Mouse (Mus musculus) embryonic facial prominence, embryonic 11.5 days (tissue): Measurements from ENCODE around the gene Tango6. TPM values are rescaled to one million over a fixed set of nuclear protein-coding genes. Genes with fewer than 3 reads are reported as not detected.
"Not testable (repeated sequence)": the region's sequence is repeated elsewhere in the genome, so short reads cannot be mapped to it uniquely, and the experiment has no call there.

ENCODE experiments used
- ATAC-seq: fragments of 200-750 bp; cut with Nextera tagmentation; replicated peaks from 2 replicates; pipeline ENCODE4 v1.8.0; 2017; ENCODE audit warnings: low read depth; ENCODE audit not compliant: insufficient number of reproducible peaks, low FRiP score, low TSS enrichment
- DNase-seq: peaks from one replicate; pipeline ENCODE4 v3.0.0-alpha.2; 2015; ENCODE audit warnings: low spot score
- H3K27ac ChIP-seq: fragments of 300-500 bp; sonication (generic); replicated peaks from 2 replicates; pipeline ENCODE4 v1.5.1; 2014; ENCODE audit warnings: mild to moderate bottlenecking, low read depth, low read length, control low read depth
- H3K27me3 ChIP-seq: fragments of 300-500 bp; sonication (generic); 2 replicates; pipeline ENCODE4 v1.6.1; 2014; ENCODE audit warnings: mild to moderate bottlenecking, low read length, moderate library complexity, mixed read lengths; ENCODE audit not compliant: control insufficient read depth, insufficient read depth
- H3K36me3 ChIP-seq: fragments of 300-500 bp; sonication (generic); replicated peaks from 2 replicates; pipeline ENCODE4 v1.6.1; 2014; ENCODE audit warnings: low read depth, mild to moderate bottlenecking, low read length, moderate library complexity, mixed read lengths; ENCODE audit not compliant: control insufficient read depth, insufficient read depth
- H3K4me1 ChIP-seq: fragments of 300-500 bp; sonication (generic); 2 replicates; pipeline ENCODE4 v1.6.1; 2014; ENCODE audit warnings: low read length, mixed read lengths; ENCODE audit not compliant: control insufficient read depth, insufficient read depth
- H3K4me2 ChIP-seq: fragments of 300-500 bp; sonication (generic); 2 replicates; pipeline ENCODE4 v1.6.1; 2014; ENCODE audit warnings: low read depth, mild to moderate bottlenecking, control low read depth, low read length, moderate library complexity
- H3K4me3 ChIP-seq: fragments of 300-500 bp; sonication (generic); 2 replicates; pipeline ENCODE4 v1.5.1; 2014; ENCODE audit warnings: low read depth, low read length, control low read depth
- H3K9ac ChIP-seq: fragments of 300-500 bp; sonication (generic); replicated peaks from 2 replicates; pipeline ENCODE4 v1.6.1; 2014; ENCODE audit warnings: mild to moderate bottlenecking, control low read depth, low read length
- H3K9me3 ChIP-seq: fragments of 300-500 bp; sonication (generic); replicated peaks from 2 replicates; pipeline ENCODE4 v1.6.1; 2016; ENCODE audit warnings: mild to moderate bottlenecking, low read length, inconsistent platforms, mixed read lengths; ENCODE audit not compliant: control insufficient read depth
- WGBS: fragments of 180-500 bp; shearing (Covaris S2); extraction: QIAGEN DNeasy Blood & Tissue Kit; methylation state at CpG from one replicate; pipeline ENCODE4 v1.1.7; 2014; 5-methylcytosine and 5-hydroxymethylcytosine counted together
- polyA plus RNA-seq: library from polyadenylated mRNA; unstranded; fragments of >200 nt; fragmentation: Nextera tagmentation; extraction: Ambion mirVana; gene quantifications from 2 replicates; pipeline ENCODE4 v1.2.1, GENCODE M21; 2014

Gene Tango6
- polyA plus RNA-seq, 1 experiment from 2014 or later, result 6.9 TPM

DNA sequence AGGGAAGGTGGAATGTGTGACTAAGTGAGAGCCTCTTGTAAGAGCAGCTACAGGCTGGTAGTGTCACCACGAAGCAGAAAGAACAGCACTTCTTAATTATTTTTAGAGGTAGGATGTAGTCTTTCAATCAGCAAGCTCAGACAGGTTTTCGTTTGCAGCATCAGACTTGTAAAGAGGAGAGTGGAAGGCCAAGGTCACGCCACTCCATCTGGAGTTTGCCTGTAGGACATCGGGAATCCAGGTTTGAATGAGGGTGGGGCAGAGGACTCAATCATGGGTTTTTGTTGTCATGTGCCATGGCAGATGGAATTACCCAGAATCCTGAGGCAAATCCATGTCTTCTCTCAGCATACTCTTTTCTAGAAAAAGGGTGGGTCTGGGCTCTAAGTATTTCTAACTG lies 106.8 kb downstream of the Tango6 start:
- Histone ChIP-seq H3K9ac (no peak overlapping the region), H3K9me3 (no peaks in the 10 kb centered on the region)
- 49% methylated on average over 4 of the region's 4 CpGs for WGBS

DNA sequence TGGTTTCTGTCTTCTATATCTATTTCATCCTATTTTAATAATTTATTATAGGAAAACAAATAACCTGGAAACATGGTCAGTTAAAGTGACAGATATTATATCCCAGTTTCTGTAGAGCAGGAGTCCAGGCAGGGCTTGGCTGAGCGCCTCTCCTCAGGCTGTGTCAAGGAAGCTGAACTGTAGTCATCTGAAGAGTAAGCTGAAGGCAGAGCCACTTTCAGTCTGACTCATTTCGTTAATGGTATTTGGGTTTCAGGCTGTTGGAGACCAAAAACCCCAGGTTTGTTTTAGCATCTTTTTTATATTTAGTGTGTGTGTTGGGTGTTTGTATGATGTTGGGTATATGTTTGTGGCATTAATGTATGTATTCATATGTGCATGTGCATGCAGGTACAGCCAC lies 112.0 kb downstream of the Tango6 start:
- ATAC-seq (no peak), DNase-seq (no peak)
- Histone ChIP-seq H3K27ac (no peak overlapping the region), H3K4me3 (no peak overlapping the region), H3K4me1 (no peaks in the 10 kb centered on the region), H3K9me3 (no peaks in the 10 kb centered on the region; the same call in 1 of the 2 replicates), H3K9ac (no peak overlapping the region), H3K27me3 (no peaks in the 10 kb centered on the region), H3K4me2 (no peak overlapping the region), H3K36me3 (no peaks in the 10 kb centered on the region)
- 97% methylated on average over 2 of the region's 2 CpGs for WGBS

More for the DNA sequence above, 106.8 kb downstream of the Tango6 start:
- no peak overlapping the region for H3K4me3 ChIP-seq
- ATAC-seq (no peak), DNase-seq (no peak)
- H3K4me2 ChIP-seq, result no peak overlapping the region
- H3K36me3 ChIP-seq, result no peaks in the 10 kb centered on the region
- H3K27me3 ChIP-seq, result no peaks in the 10 kb centered on the region
- H3K4me1 ChIP-seq, result no peaks in the 10 kb centered on the region
- H3K27ac ChIP-seq, result no peak overlapping the region

DNA sequence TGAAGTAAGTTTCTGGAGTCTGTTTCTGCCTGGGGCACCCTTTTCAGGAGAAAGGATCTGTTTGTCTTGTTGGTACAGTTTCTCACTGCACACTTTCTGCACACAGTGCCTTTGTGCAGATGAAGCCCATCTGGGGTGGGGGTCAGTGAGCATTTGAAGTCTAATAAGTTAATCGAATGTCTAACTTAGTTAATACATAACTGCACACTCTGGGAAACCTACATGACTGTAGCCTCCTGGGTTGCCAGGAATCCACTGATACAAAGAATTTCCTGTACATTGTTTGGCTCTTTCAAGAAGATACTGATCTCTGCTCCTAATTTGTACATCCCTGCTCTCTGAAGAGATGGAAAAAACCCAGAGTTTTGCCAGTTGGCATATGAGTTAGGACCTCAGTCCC lies 117.0 kb downstream of the Tango6 start:
- Histone ChIP-seq H3K36me3 (no peaks in the 10 kb centered on the region), H3K27ac (no peak overlapping the region), H3K4me3 (no peak overlapping the region), H3K27me3 (no peaks in the 10 kb centered on the region), H3K4me1 (no peaks in the 10 kb centered on the region), H3K9ac (no peak overlapping the region), H3K9me3 (no peaks in the 10 kb centered on the region; the same call in 1 of the 2 replicates), H3K4me2 (no peak overlapping the region)
- ATAC-seq, result no peak
- DNase-seq, result no peak
- 51% methylated on average over 1 of the region's 1 CpGs for WGBS

DNA sequence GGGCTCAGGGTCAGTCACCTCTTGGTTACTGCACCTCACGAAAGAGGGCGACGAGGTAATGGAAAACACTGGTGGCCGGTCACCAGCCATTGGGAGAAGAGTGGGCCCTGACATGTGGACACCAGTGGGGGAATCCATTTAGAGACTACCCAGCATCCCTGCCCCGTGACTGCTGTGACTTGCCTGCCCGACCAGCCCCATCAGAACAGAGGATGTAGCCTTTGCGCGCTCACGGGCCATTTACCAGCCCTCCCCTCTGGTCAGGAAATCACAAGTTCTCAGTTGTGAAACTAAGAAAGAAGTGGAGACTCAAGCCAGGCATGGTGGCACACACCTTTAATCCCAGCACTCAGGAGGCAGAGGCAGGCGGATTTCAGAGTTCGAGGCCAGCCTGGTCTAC lies 118.4 kb downstream of the Tango6 start:
- no peaks in the 10 kb centered on the region; the same call in 1 of the 2 replicates for H3K9me3 ChIP-seq
- ATAC-seq (no peak), DNase-seq (no peak)
- no peaks in the 10 kb centered on the region for H3K4me1 ChIP-seq
- no peaks in the 10 kb centered on the region for H3K36me3 ChIP-seq
- H3K27me3 ChIP-seq, result no peaks in the 10 kb centered on the region
- no peak overlapping the region for H3K4me3 ChIP-seq
- WGBS, result 93% methylated on average over 11 of the region's 11 CpGs
- H3K27ac ChIP-seq, result no peak overlapping the region
- no peak overlapping the region for H3K4me2 ChIP-seq
- H3K9ac ChIP-seq, result no peak overlapping the region

GRCm38 (mm10) chr8:106802384-106803137 lies 119.7 kb downstream of the Tango6 start:
- not testable (repeated sequence) for H3K9ac ChIP-seq, H3K27ac ChIP-seq, H3K36me3 ChIP-seq, H3K4me1 ChIP-seq, H3K4me2 ChIP-seq, H3K9me3 ChIP-seq, ATAC-seq, H3K4me3 ChIP-seq, H3K27me3 ChIP-seq, DNase-seq
- 80% methylated on average over 12 of the region's 12 CpGs for WGBS

- Histone ChIP-seq H3K4me1 (no peaks in the 10 kb centered on the region), H3K36me3 (no peaks in the 10 kb centered on the region), H3K27me3 (no peaks in the 10 kb centered on the region), H3K9ac (no peak overlapping the region), H3K4me2 (no peak overlapping the region), H3K27ac (no peak overlapping the region), H3K9me3 (no peaks in the 10 kb centered on the region), H3K4me3 (no peak overlapping the region)
- no peak for DNase-seq
- ATAC-seq, result no peak
- 91% methylated on average over 3 of the region's 3 CpGs for WGBS
These were observed 123.0 kb downstream of the Tango6 start for GRCm38 (mm10) chr8:106805859-106806258.

GRCm38 (mm10) chr8:106807461-106807860 lies 124.6 kb downstream of the Tango6 start:
- no peak for DNase-seq
- Histone ChIP-seq H3K27ac (no peak overlapping the region), H3K4me1 (no peaks in the 10 kb centered on the region), H3K4me2 (no peak overlapping the region), H3K9me3 (no peaks in the 10 kb centered on the region), H3K36me3 (no peaks in the 10 kb centered on the region), H3K27me3 (no peaks in the 10 kb centered on the region), H3K4me3 (no peak overlapping the region), H3K9ac (no peak overlapping the region)
- no peak for ATAC-seq
- WGBS, result 91% methylated on average over 4 of the region's 4 CpGs

- ATAC-seq, result no peak
- no peaks in the 10 kb centered on the region for H3K27me3 ChIP-seq
- no peak for DNase-seq
- no peaks in the 10 kb centered on the region for H3K9me3 ChIP-seq
- 47% methylated on average over 9 of the region's 9 CpGs for WGBS
- no peak overlapping the region for H3K27ac ChIP-seq
- no peaks in the 10 kb centered on the region for H3K4me1 ChIP-seq
- no peak overlapping the region for H3K4me3 ChIP-seq
- no peak overlapping the region for H3K4me2 ChIP-seq
- no peak overlapping the region for H3K9ac ChIP-seq
- H3K36me3 ChIP-seq, result no peaks in the 10 kb centered on the region
These were observed 126.9 kb downstream of the Tango6 start for GRCm38 (mm10) chr8:106809726-106810125.
